Mouse (Mus musculus) liver, embryonic 14.5 days (tissue): ENCODE data around the gene Rnf185. TPM values are rescaled to one million over a fixed set of nuclear protein-coding genes. Genes with fewer than 3 reads are reported as not detected.

Experiments
- ATAC-seq: fragments of 200-750 bp; cut with Nextera tagmentation; 2 replicates; pipeline ENCODE4 v1.8.0; 2017; ENCODE audit warnings: moderate number of reproducible peaks, mild to moderate bottlenecking, moderate library complexity; ENCODE audit not compliant: insufficient read depth
- DNase-seq, 3 experiments: peaks; one replicate each; pipeline ENCODE4 v3.0.0-alpha.2; 2012 to 2013; ENCODE audit warnings: low read depth in 3 of 3, low spot score in 3 of 3
- H3K27ac ChIP-seq: fragments of 300-500 bp; sonication (generic); 2 replicates; pipeline ENCODE4 v1.5.1; 2014; ENCODE audit warnings: moderate library complexity, mild to moderate bottlenecking, control low read depth, inconsistent platforms
- H3K27me3 ChIP-seq: fragments of 300-500 bp; sonication (generic); 2 replicates; pipeline ENCODE4 v1.6.1; 2014; ENCODE audit warnings: mild to moderate bottlenecking, low read length, moderate library complexity; ENCODE audit not compliant: control insufficient read depth, insufficient read depth
- H3K36me3 ChIP-seq: fragments of 300-500 bp; sonication (generic); replicated peaks from 2 replicates; pipeline ENCODE4 v1.6.1; 2014; ENCODE audit warnings: low read depth; ENCODE audit not compliant: control insufficient read depth, insufficient read depth
- H3K4me1 ChIP-seq, 2 experiments: fragments of 200-500 bp in 1 of 2; fragments of 300-500 bp in 1 of 2; sonication (generic) in 1 of 2; replicated peaks; 2 replicates each; pipeline ENCODE4 v1.6.1; 2012 to 2014; ENCODE audit warnings: antibody characterized with exemption in 1 of 2, inconsistent platforms in 1 of 2, low read length in 1 of 2; ENCODE audit not compliant: control insufficient read depth in 2 of 2, insufficient read depth in 2 of 2
- H3K4me2 ChIP-seq: fragments of 300-500 bp; sonication (generic); 2 replicates; pipeline ENCODE4 v1.6.1; 2014; ENCODE audit warnings: low read depth, mild to moderate bottlenecking, control low read depth, moderate library complexity
- H3K4me3 ChIP-seq, 2 experiments: fragments of 200-500 bp in 1 of 2; fragments of 300-500 bp in 1 of 2; sonication (generic) in 1 of 2; 2 replicates each; pipeline ENCODE4 v1.5.1; 2012 to 2014; ENCODE audit warnings: low read depth in 2 of 2, low read length in 2 of 2, mild to moderate bottlenecking in 2 of 2, control low read depth in 1 of 2, inconsistent platforms in 1 of 2, moderate library complexity in 1 of 2; ENCODE audit not compliant: insufficient read depth in 1 of 2
- H3K9ac ChIP-seq: fragments of 300-500 bp; sonication (generic); replicated peaks from 2 replicates; pipeline ENCODE4 v1.6.1; 2014; ENCODE audit warnings: mild to moderate bottlenecking, control low read depth, moderate library complexity
- H3K9me3 ChIP-seq: fragments of 300-500 bp; sonication (generic); 2 replicates; pipeline ENCODE4 v1.6.1; 2016; ENCODE audit warnings: low read length, mixed read lengths; ENCODE audit not compliant: control insufficient read depth
- CTCF ChIP-seq: IDR thresholded peaks from 2 replicates; pipeline ENCODE4 v1.5.1; 2016; ENCODE audit warnings: antibody characterized with exemption, low read depth, control low read depth
- EP300 ChIP-seq: IDR thresholded peaks from 2 replicates; pipeline ENCODE4 v1.6.1; 2016; ENCODE audit warnings: antibody characterized with exemption, low read depth
- WGBS: fragments of 180-500 bp; shearing (Covaris S2); extraction: QIAGEN DNeasy Blood & Tissue Kit; methylation state at CpG from one replicate; pipeline ENCODE4 v1.1.7; 2014; ENCODE audit not compliant: insufficient replicate concordance; 5-methylcytosine and 5-hydroxymethylcytosine counted together
- polyA plus RNA-seq, 2 experiments: library from polyadenylated mRNA; depleted of rRNA in 1 of 2; stranded (reverse) in 1 of 2; unstranded in 1 of 2; fragments of >200 nt; fragmentation: Nextera tagmentation in 1 of 2; extraction: Ambion mirVana in 1 of 2; gene quantifications; 2 replicates each; pipeline versions ENCODE4 v1.2.1 to v1.2.3; 2012 to 2014

Gene Rnf185
- polyA plus RNA-seq, 2 experiments = 5.5 to 8.5 TPM

GRCm38 (mm10) chr11:3404287-3405047 is 47.7 kb downstream of the Rnf185 start:
- no peaks in the 10 kb centered on the region for H3K36me3 ChIP-seq
- H3K4me3 ChIP-seq = no peak overlapping the region
- no peak for DNase-seq
- H3K27ac ChIP-seq = peak overlapping the region; percentile 36
- 51% methylated on average over 7 of the region's 7 CpGs for WGBS
- no peaks in the 10 kb centered on the region for H3K27me3 ChIP-seq
- TF ChIP-seq EP300 (no peak), CTCF (no peak)
- no peak for ATAC-seq
- no peak overlapping the region for H3K4me2 ChIP-seq
- no peaks in the 10 kb centered on the region for H3K9me3 ChIP-seq
- peaks cover 23 to 39% of the 10 kb centered on the region in 2 experiments for H3K4me1 ChIP-seq
- H3K9ac ChIP-seq = no peak overlapping the region

GRCm38 (mm10) chr11:3403024-3403423 is 49.1 kb downstream of the Rnf185 start:
- Histone ChIP-seq H3K27me3 (no peaks in the 10 kb centered on the region), H3K9ac (peak overlapping the region; percentile 37), H3K27ac (peak overlapping the region; percentile 70), H3K4me3 (no peak overlapping the region; a peak in 1 of 4 replicates), H3K9me3 (no peaks in the 10 kb centered on the region), H3K4me2 (peak overlapping the region; percentile 49), H3K36me3 (no peaks in the 10 kb centered on the region), H3K4me1 (peaks cover 23 to 32% of the 10 kb centered on the region in 2 experiments)
- 21% methylated on average over 3 of the region's 3 CpGs for WGBS
- peak; percentile 51 to 59 (median 54) for DNase-seq
- peak; percentile 87 for ATAC-seq
- 0 out of 2 replicates have a peak, but pooled peaks have one; percentile 12 for TF ChIP-seq EP300
- TF ChIP-seq CTCF = peak; percentile 21; the same call in 1 of the 2 replicates

- Histone ChIP-seq H3K4me3 (no peak overlapping the region), H3K4me2 (no peak overlapping the region), H3K27ac (no peak overlapping the region), H3K36me3 (no peaks in the 10 kb centered on the region), H3K9me3 (no peaks in the 10 kb centered on the region), H3K9ac (no peak overlapping the region), H3K27me3 (no peaks in the 10 kb centered on the region), H3K4me1 (peaks cover 11% of the 10 kb centered on the region in 2 experiments)
- ATAC-seq (no peak), DNase-seq (no peak)
- TF ChIP-seq CTCF (no peak), EP300 (no peak)
- WGBS = 75% methylated on average over 1 of the region's 1 CpGs
Measured at GRCm38 (mm10) chr11:3398318-3398717, 53.8 kb downstream of the Rnf185 start.

GRCm38 (mm10) chr11:3396562-3396961 is 55.6 kb downstream of the Rnf185 start:
- Histone ChIP-seq H3K27me3 (no peaks in the 10 kb centered on the region), H3K36me3 (no peaks in the 10 kb centered on the region), H3K9me3 (no peaks in the 10 kb centered on the region), H3K4me2 (no peak overlapping the region), H3K4me3 (no peak overlapping the region), H3K4me1 (no peaks in the 10 kb centered on the region), H3K27ac (no peak overlapping the region), H3K9ac (no peak overlapping the region)
- 78% methylated on average over 8 of the region's 8 CpGs for WGBS
- DNase-seq (no peak), ATAC-seq (no peak)
- TF ChIP-seq EP300 = no peak
- TF ChIP-seq CTCF = no peak

GRCm38 (mm10) chr11:3396091-3396490 is 56.1 kb downstream of the Rnf185 start:
- H3K4me2 ChIP-seq = no peak overlapping the region
- DNase-seq (no peak), ATAC-seq (no peak)
- H3K9me3 ChIP-seq = no peaks in the 10 kb centered on the region
- H3K4me3 ChIP-seq = no peak overlapping the region
- 73% methylated on average over 3 of the region's 3 CpGs for WGBS
- no peak overlapping the region for H3K27ac ChIP-seq
- H3K27me3 ChIP-seq = no peaks in the 10 kb centered on the region
- H3K9ac ChIP-seq = no peak overlapping the region
- H3K36me3 ChIP-seq = no peaks in the 10 kb centered on the region
- TF ChIP-seq CTCF (no peak), EP300 (no peak)
- H3K4me1 ChIP-seq = no peaks in the 10 kb centered on the region
